Mouse (Mus musculus) T-helper 1 cell (primary cell): Measurements from ENCODE around the gene Fancc.
"Not testable (repeated sequence)": the region's sequence is repeated elsewhere in the genome, so short reads cannot be mapped to it uniquely, and the experiment has no call there.

ENCODE experiments used
- in situ Hi-C: fragments of 300-600 bp; cut with MboI, MseI; formaldehyde crosslinking; loops from one replicate; pipeline ENCODE4 v1.15.1; 2025; ENCODE audit warnings: high pct_unique_total_duplicates

Fancc gene

GRCm38 (mm10) chr13:63516535-63516934 lies 19.5 kb upstream of the Fancc start:
- in situ Hi-C loops = no loop called here

- in situ Hi-C loops = no loop called here
Measured at GRCm38 (mm10) chr13:63515542-63515941, 18.5 kb upstream of the Fancc start.

DNA sequence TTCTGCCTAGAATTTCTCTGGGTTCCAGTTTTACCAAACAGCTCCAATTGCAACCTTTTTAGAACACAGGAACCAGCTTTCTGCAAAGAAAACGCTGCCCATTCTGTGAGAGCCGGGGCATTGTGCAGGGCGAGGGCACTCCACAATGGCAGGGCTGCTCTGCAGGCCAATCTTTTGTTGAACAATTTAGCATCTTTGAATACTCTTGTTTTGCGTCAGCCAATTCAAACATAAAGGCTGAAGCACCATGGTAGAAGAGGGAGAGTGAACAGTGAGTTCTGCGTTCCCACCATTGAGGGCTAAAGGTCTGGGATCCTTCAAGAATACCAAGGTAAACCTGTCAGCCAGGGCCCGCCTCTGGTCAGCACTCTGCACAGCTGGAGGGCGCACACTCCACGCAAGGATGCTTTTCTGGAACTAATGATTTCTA lies 17.9 kb upstream of the Fancc start:
- in situ Hi-C loops = no loop called here

GRCm38 (mm10) chr13:63513374-63514098 lies 16.5 kb upstream of the Fancc start:
- in situ Hi-C loops = no loop called here

DNA sequence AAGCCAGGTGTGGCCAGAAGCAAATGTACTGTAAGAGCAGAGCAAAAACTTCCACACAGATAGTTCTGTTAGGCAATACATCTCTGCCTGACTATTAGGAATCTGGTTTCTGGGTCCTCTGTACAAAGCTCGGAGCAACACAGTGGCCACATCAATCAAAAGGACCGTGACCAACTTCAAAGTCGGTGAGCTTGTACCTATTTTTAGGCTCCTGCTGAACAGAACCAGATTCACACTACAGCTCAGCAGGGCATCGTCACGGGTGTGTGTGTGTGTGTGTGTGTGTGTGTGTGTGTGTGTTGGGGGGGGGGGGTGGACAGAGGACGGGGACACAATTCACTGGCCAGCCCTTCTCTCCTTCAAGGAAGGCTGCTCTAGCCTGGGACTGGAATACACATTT lies 15.3 kb upstream of the Fancc start:
- in situ Hi-C loops = no loop called here

DNA sequence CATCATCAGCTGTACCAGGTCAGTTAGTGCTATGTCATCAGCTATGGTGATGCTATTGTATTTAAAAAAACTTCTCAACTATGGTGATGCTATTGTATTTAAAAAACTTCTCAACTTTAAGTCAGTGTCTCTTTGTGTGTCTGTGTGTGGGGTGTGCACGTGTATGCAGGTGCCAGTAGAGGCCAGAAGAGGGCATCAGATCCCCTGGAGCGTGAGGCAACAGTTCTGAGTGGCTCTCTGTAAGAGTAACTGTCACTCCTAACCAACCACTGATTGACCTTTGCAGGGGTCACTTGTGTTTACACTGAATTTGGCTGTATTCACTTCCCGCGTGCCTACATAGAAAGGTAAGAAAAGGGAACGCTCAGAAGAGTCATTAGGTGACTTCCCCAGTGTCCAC lies 10.7 kb upstream of the Fancc start:
- in situ Hi-C loops = no loop called here

DNA sequence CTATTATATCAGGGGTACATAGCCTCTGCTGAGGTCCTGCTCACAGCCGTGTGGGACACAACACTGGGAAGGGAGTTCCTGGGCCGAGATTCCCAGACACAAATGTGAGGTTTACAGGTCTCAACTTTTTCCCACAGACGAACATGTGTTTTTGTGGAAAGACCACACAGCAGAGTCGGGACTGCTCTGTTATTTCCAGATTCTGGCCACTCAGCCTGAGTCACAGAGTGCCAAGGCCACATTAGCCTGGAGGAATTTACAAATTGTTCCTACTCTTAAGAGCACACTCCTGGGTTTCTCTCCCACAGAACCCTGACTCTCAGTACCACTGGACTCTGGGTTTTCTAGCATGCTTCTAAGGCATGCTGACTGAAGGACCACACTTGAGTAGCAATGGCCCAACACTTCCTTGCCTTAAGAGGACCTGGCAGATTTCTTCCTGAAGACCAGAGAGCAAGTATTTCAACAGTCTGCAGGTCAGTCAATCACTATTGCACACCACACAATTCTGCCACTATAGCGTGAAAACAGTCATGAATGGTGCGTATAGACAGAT lies 10.0 kb upstream of the Fancc start:
- in situ Hi-C loops = no loop called here

GRCm38 (mm10) chr13:63506364-63506763 lies 9.3 kb upstream of the Fancc start:
- in situ Hi-C loops = no loop called here

- in situ Hi-C loops = no loop called here
Measured at GRCm38 (mm10) chr13:63502391-63502790, 5.3 kb upstream of the Fancc start.

DNA sequence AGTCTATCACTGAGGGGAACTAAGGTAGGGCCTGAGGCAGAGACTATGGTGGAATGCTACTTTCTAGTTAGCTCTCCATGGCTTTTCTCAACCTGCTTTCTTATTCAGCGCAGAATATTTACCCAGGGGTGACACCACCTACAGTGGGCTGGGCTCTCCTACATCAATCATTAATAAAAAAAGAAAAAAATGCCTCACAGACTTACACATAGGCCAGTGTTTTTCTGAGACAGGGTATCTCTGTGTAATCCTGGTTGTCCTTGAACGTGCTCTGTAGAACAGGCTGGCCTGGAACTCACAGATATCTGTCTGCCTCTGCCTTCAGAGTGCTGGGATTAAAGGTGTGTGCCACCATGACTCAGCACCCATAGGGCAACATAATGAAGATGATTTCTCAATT lies 2.4 kb upstream of the Fancc start:
- in situ Hi-C loops = no loop called here

DNA sequence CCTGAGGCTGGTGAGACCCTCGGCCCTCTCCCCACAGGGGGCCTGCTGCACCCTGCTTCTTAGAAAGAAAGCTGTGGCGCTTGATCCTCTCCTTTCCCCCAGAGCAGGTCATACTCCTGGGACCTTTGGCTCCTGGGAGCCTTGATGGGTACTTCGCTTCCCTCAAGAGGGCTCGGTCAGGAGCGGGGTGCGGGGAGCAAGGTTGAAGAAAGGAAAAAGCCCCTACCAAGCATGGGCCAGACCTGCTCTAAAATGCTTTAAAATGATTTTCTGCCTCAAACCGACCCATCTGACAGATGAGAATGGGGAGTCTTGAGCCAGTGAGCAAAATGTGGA lies 9.4 kb downstream of the Fancc start:
- in situ Hi-C loops = no loop called here

DNA sequence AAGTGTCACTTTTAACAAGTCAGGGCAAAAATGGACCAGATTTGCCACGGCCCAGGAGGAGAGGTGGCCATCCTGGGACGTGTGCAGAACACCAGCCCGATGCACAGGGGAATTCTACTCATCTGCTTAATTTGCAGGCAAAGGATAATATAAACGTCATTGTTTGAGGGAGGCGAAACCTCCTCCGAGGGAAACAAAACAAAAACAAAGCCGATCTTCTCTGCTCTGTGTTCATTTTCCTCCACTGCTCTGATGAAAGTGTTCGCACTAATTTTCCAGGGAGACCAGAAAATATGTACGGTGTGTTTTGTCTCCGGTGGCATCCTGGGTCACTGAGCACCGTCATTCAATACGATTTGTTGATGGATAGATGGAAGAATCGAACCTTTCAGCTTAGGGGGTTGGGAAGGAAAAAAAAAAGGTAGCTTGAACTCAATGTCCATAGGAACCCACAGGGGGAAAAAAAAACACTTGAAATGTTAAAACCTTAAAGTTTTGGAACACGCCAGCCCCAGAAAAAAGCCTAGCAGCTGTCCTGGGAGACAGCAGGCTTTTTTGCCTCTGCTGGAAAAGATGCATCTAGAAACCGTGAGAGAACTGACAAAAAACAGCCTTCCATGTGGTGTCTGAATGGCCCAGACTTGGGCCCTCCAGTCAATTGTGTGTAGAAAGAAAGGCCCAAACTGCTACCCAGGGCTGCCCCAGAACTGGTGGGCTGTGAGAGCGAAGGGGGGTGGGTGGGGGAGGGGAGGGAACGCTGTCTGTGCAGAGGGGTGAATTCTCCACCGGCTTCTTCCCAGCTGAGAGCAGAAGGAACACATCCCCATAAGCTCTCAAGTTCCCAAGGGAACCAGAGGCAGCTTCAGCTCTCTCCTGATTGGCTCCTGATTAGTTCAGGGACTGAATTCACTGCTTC lies 10.0 kb downstream of the Fancc start:
- in situ Hi-C loops = no loop called here

DNA sequence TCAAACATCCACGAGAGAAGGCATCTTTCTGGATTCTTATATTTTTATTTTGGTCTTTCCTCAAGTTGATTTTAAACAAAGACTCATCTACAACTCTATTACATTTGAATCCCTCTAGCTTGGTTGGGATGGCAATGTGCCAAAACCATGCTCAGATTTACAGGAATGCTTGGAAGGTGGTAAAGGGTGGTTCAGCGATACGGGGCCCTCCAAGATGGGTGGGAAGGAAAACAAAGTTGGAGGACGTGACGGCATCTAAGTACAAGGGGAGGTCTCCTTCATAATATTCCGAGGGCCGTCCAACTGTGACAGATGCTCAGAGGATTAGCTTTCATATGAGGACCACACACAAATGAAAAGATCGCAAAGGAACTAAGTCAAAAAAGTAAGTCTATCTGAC lies 21.7 kb downstream of the Fancc start:
- in situ Hi-C loops = no loop called here

GRCm38 (mm10) chr13:63452898-63453297 lies 44.2 kb downstream of the Fancc start:
- in situ Hi-C loops = no loop called here

- in situ Hi-C loops = no loop called here
Measured at GRCm38 (mm10) chr13:63451140-63451539, 45.9 kb downstream of the Fancc start.

DNA sequence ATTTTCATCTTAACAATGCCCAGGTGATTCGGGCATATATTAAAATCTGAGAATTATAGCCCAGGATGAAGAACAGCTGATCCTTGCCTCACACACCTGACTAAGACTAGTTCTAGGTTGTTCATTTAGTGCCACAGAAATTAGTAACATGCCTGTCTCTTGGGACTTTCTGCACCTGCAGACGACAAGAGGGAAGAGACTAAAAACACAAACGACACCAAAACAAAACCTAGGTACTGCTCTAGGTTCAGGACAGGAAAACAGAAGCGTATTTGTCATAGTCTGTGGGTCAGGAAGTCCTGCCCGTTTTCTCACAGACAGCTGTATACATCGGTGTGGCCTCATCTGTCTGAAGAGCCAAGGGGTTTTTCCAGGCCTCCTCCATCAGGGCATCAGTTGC lies 51.7 kb downstream of the Fancc start:
- in situ Hi-C loops = loop anchor here (5.0 kb wide), 1 partner anchor 82 kb away; no protein-coding TSS in a partner anchor

- in situ Hi-C loops = no loop called here
Measured at GRCm38 (mm10) chr13:63432759-63433158, 64.3 kb downstream of the Fancc start.

- in situ Hi-C loops = no loop called here
Measured at GRCm38 (mm10) chr13:63431857-63432191, 65.3 kb downstream of the Fancc start.

DNA sequence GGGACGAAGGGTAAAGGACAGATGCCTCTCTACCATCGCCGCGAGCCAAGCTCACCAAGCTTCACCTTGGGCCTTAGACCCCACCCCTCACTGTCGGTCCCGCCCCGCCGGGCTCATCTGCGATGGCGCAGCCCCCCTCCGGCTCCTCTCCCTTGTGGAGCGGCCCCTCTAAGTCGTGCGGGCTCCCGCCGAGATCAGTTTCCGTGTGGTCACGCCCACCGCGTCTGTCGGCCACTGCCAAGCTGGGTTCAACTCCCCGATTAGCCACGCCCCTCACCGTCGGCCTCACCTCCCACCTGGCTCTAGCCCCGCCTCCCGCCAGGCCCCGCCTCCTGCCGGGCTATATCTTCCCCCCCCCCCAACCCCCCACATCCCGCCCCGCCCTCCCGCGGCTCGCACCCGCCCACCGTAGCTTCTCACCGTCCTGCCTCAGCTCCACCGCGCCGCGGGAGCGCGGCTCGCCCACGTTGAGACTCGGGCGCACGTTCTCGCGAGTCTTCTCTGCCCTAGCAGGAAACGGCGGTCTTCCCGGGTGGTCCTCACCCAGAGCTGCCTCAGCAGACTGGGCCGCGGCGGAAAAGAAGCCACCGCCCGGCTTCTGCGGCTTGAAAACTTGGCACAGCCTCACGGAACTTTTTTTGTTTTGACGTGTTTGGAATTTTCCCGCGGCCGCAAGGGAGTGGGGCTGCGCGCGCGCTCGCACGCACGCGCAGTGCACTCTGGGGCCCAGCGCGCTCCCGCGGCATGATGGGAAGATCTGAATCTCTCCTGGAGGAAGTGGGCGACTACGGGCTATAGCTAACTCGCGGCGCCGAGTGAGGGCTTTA lies 65.8 kb downstream of the Fancc start:
- in situ Hi-C loops = no loop called here

GRCm38 (mm10) chr13:63430681-63431029 lies 66.4 kb downstream of the Fancc start:
- in situ Hi-C loops = no loop called here

GRCm38 (mm10) chr13:63430206-63430605 lies 66.9 kb downstream of the Fancc start:
- in situ Hi-C loops = no loop called here

GRCm38 (mm10) chr13:63428211-63428610 lies 68.9 kb downstream of the Fancc start:
- in situ Hi-C loops = not testable (repeated sequence)
